Mouse (Mus musculus): ENCODE measurements around the gene Zbtb45. TPM values are rescaled to one million over a fixed set of nuclear protein-coding genes. Genes with fewer than 3 reads are reported as not detected.
A peak's percentile ranks its signal among the peaks of the same experiment; 100 is the strongest.

Zbtb45 gene
- polyA plus RNA-seq, 2 experiments: 9.8 to 10.5 TPM

DNA sequence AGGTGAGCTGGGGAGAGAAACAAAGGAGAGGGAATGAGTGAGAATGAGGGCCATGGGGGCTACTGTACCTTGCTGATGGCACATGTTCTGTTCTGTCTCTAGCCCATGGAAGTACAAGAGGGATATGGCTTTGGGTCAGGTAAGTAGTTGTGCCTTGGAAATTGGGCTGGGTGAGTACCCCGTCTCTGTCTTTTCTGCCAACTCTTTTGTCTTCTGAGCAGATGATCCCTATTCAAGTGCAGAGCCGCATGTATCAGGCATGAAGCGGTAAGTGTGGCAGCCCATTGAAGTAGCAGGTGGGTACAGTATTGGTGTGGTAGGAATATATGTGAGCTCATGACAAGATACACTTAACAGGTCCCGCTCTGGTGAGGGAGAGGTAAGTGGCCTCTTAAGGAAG is 19.2 kb upstream of the Zbtb45 start:
- no peak overlapping the region for H3K27ac ChIP-seq
- H3K9me3 ChIP-seq (ENCODE audit: control insufficient read depth, low read length): no peaks in the 10 kb centered on the region
- H3K4me1 ChIP-seq (replicated peaks; ENCODE audit: control insufficient read depth in 2 of 2, insufficient read depth in 2 of 2, low read length in 1 of 2): peaks cover 8 to 18% of the 10 kb centered on the region in 2 experiments
- DNase-seq (ENCODE audit: low read depth in 3 of 3, low spot score in 3 of 3): no peak
- peaks cover 77% of the 10 kb centered on the region for H3K36me3 ChIP-seq (replicated peaks; ENCODE audit: control insufficient read depth, insufficient read depth, low read depth)
- no peak overlapping the region for H3K4me2 ChIP-seq (ENCODE audit: low read depth)
- H3K9ac ChIP-seq (replicated peaks): no peak overlapping the region
- ATAC-seq (ENCODE audit: insufficient read depth): no peak
- 85% methylated on average over 4 of the region's 4 CpGs for WGBS (ENCODE audit: insufficient replicate concordance)
- TF ChIP-seq EP300 (IDR thresholded peaks at IDR 0.05; ENCODE audit: low read depth) (no peak), CTCF (IDR thresholded peaks at IDR 0.05; ENCODE audit: low read depth) (no peak)
- no peaks in the 10 kb centered on the region for H3K27me3 ChIP-seq (ENCODE audit: control insufficient read depth, insufficient read depth, low read length)
- H3K4me3 ChIP-seq (ENCODE audit: insufficient read depth in 1 of 2, low read depth in 2 of 2, low read length in 2 of 2): no peak overlapping the region

- DNase-seq (ENCODE audit: low read depth in 3 of 3, low spot score in 3 of 3): no peak
Measured at GRCm38 (mm10) chr7:13025511-13026112, 15.8 kb upstream of the Zbtb45 start.

DNA sequence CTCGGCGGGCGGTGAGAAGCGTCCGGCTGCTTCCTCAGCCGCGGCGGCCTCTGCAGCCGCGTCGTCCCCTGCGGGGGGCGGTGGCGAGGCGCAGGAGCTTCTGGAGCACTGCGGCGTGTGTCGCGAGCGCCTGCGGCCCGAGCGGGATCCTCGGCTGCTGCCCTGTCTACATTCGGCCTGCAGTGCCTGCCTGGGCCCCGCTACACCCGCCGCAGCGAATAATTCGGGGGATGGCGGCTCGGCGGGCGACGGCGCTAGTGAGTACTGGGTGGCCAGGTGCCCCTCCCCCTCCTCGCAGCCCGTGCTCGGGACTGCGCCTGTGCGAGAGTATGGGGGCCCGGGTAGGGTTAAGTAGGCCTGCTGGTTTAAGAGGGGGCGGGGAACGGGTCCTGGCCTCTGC is 15.0 kb upstream of the Zbtb45 start:
- H3K9ac ChIP-seq (replicated peaks): peak overlapping the region; percentile 87
- peaks cover 43% of the 10 kb centered on the region for H3K36me3 ChIP-seq (replicated peaks; ENCODE audit: control insufficient read depth, insufficient read depth, low read depth)
- WGBS (ENCODE audit: insufficient replicate concordance): under 1% methylated on average over 40 of the region's 44 CpGs
- DNase-seq (ENCODE audit: low read depth in 3 of 3, low spot score in 3 of 3) (peak in 1 of 3 experiments; percentile 36), ATAC-seq (ENCODE audit: insufficient read depth) (peak; percentile 50)
- H3K9me3 ChIP-seq (ENCODE audit: control insufficient read depth, low read length): no peaks in the 10 kb centered on the region
- peak overlapping the region; percentile 78 to 87 for H3K4me3 ChIP-seq (ENCODE audit: insufficient read depth in 1 of 2, low read depth in 2 of 2, low read length in 2 of 2)
- H3K4me2 ChIP-seq (ENCODE audit: low read depth): peak overlapping the region; percentile 94
- H3K27ac ChIP-seq: peak overlapping the region; percentile 83
- TF ChIP-seq CTCF (IDR thresholded peaks at IDR 0.05; ENCODE audit: low read depth): peak; percentile 39
- no peak for TF ChIP-seq EP300 (IDR thresholded peaks at IDR 0.05; ENCODE audit: low read depth)
- H3K27me3 ChIP-seq (ENCODE audit: control insufficient read depth, insufficient read depth, low read length): no peaks in the 10 kb centered on the region
- H3K4me1 ChIP-seq (replicated peaks; ENCODE audit: control insufficient read depth in 2 of 2, insufficient read depth in 2 of 2, low read length in 1 of 2): peaks cover 14 to 20% of the 10 kb centered on the region in 2 experiments

More at GRCm38 (mm10) chr7:13025511-13026112, 15.8 kb upstream of the Zbtb45 start:
- no peak for ATAC-seq (ENCODE audit: insufficient read depth)
- peaks cover 51% of the 10 kb centered on the region for H3K36me3 ChIP-seq (replicated peaks; ENCODE audit: control insufficient read depth, insufficient read depth, low read depth)
- peaks cover 14 to 20% of the 10 kb centered on the region in 2 experiments for H3K4me1 ChIP-seq (replicated peaks; ENCODE audit: control insufficient read depth in 2 of 2, insufficient read depth in 2 of 2, low read length in 1 of 2)
- TF ChIP-seq CTCF (IDR thresholded peaks at IDR 0.05; ENCODE audit: low read depth) (no peak), EP300 (IDR thresholded peaks at IDR 0.05; ENCODE audit: low read depth) (no peak)
- H3K9me3 ChIP-seq (ENCODE audit: control insufficient read depth, low read length): no peaks in the 10 kb centered on the region
- 31% methylated on average over 4 of the region's 4 CpGs for WGBS (ENCODE audit: insufficient replicate concordance)
- peak overlapping the region; percentile 78 to 87 for H3K4me3 ChIP-seq (ENCODE audit: insufficient read depth in 1 of 2, low read depth in 2 of 2, low read length in 2 of 2)
- peak overlapping the region; percentile 87 for H3K9ac ChIP-seq (replicated peaks)
- no peaks in the 10 kb centered on the region for H3K27me3 ChIP-seq (ENCODE audit: control insufficient read depth, insufficient read depth, low read length)
- no peak overlapping the region for H3K27ac ChIP-seq
- H3K4me2 ChIP-seq (ENCODE audit: low read depth): peak overlapping the region; percentile 94

GRCm38 (mm10) chr7:13023928-13024731 is 14.3 kb upstream of the Zbtb45 start:
- WGBS (ENCODE audit: insufficient replicate concordance): under 1% methylated on average over 89 of the region's 95 CpGs
- ATAC-seq (ENCODE audit: insufficient read depth): peak; percentile 83
- TF ChIP-seq CTCF (IDR thresholded peaks at IDR 0.05; ENCODE audit: low read depth) (no peak), EP300 (IDR thresholded peaks at IDR 0.05; ENCODE audit: low read depth) (no peak)

More at GRCm38 (mm10) chr7:13023928-13024731, 14.3 kb upstream of the Zbtb45 start:
- no peaks in the 10 kb centered on the region for H3K27me3 ChIP-seq (ENCODE audit: control insufficient read depth, insufficient read depth, low read length)
- DNase-seq (ENCODE audit: low read depth in 3 of 3, low spot score in 3 of 3): peak; percentile 78 to 81 (median 80)
- peaks cover 14 to 20% of the 10 kb centered on the region in 2 experiments for H3K4me1 ChIP-seq (replicated peaks; ENCODE audit: control insufficient read depth in 2 of 2, insufficient read depth in 2 of 2, low read length in 1 of 2)
- H3K27ac ChIP-seq: peak overlapping the region; percentile 83
- H3K36me3 ChIP-seq (replicated peaks; ENCODE audit: control insufficient read depth, insufficient read depth, low read depth): peaks cover 36% of the 10 kb centered on the region
- H3K4me3 ChIP-seq (ENCODE audit: insufficient read depth in 1 of 2, low read depth in 2 of 2, low read length in 2 of 2): peak overlapping the region; percentile 78 to 87
- H3K9me3 ChIP-seq (ENCODE audit: control insufficient read depth, low read length): no peaks in the 10 kb centered on the region
- H3K9ac ChIP-seq (replicated peaks): peak overlapping the region; percentile 87
- H3K4me2 ChIP-seq (ENCODE audit: low read depth): peak overlapping the region; percentile 94

Measured in liver, embryonic 14.5 days (tissue).